Mouse (Mus musculus): ENCODE data around the gene Iqcd.

The Iqcd gene

GRCm38 (mm10) chr5:120602210-120602609 lies 13.4 kb downstream of the Iqcd start:
- in situ Hi-C loops (cut with MboI; ENCODE audit: low sequenced_read_pairs), result no loop called here

- in situ Hi-C loops (cut with MboI; ENCODE audit: low sequenced_read_pairs), result no loop called here
Observed at GRCm38 (mm10) chr5:120603515-120603914, 14.7 kb downstream of the Iqcd start.

- in situ Hi-C loops (cut with MboI; ENCODE audit: low sequenced_read_pairs), result no loop called here
Observed at GRCm38 (mm10) chr5:120604839-120605238, 16.0 kb downstream of the Iqcd start.

- in situ Hi-C loops (cut with MboI; ENCODE audit: low sequenced_read_pairs), result no loop called here
Observed at GRCm38 (mm10) chr5:120605241-120605661, 16.4 kb downstream of the Iqcd start.

GRCm38 (mm10) chr5:120605688-120606087 lies 16.9 kb downstream of the Iqcd start:
- in situ Hi-C loops (cut with MboI; ENCODE audit: low sequenced_read_pairs), result no loop called here

GRCm38 (mm10) chr5:120606590-120607200 lies 17.9 kb downstream of the Iqcd start:
- in situ Hi-C loops (cut with MboI; ENCODE audit: low sequenced_read_pairs), result no loop called here

GRCm38 (mm10) chr5:120607335-120607734 lies 18.5 kb downstream of the Iqcd start:
- in situ Hi-C loops (cut with MboI; ENCODE audit: low sequenced_read_pairs), result no loop called here

- in situ Hi-C loops (cut with MboI; ENCODE audit: low sequenced_read_pairs), result no loop called here
Observed at GRCm38 (mm10) chr5:120609246-120609775, 20.5 kb downstream of the Iqcd start.

GRCm38 (mm10) chr5:120610906-120611305 lies 22.1 kb downstream of the Iqcd start:
- in situ Hi-C loops (cut with MboI; ENCODE audit: low sequenced_read_pairs), result no loop called here

GRCm38 (mm10) chr5:120611416-120611815 lies 22.6 kb downstream of the Iqcd start:
- in situ Hi-C loops (cut with MboI; ENCODE audit: low sequenced_read_pairs), result no loop called here

GRCm38 (mm10) chr5:120612442-120612821 lies 23.6 kb downstream of the Iqcd start, which contains the start of the genes Rita1 and Ddx54:
Rita1 (minus strand) TSS chr5:120612589.
Ddx54 (plus strand) TSS chr5:120612739.
- in situ Hi-C loops (cut with MboI; ENCODE audit: low sequenced_read_pairs), result no loop called here

GRCm38 (mm10) chr5:120612822-120613604 lies 24.2 kb downstream of the Iqcd start:
- in situ Hi-C loops (cut with MboI; ENCODE audit: low sequenced_read_pairs), result no loop called here

GRCm38 (mm10) chr5:120615903-120616302 lies 27.1 kb downstream of the Iqcd start:
- in situ Hi-C loops (cut with MboI; ENCODE audit: low sequenced_read_pairs), result no loop called here

- in situ Hi-C loops (cut with MboI; ENCODE audit: low sequenced_read_pairs), result no loop called here
Observed at GRCm38 (mm10) chr5:120618778-120619177, 30.0 kb downstream of the Iqcd start.

- in situ Hi-C loops (cut with MboI; ENCODE audit: low sequenced_read_pairs), result no loop called here
Observed at GRCm38 (mm10) chr5:120619201-120619600, 30.4 kb downstream of the Iqcd start.

- in situ Hi-C loops (cut with MboI; ENCODE audit: low sequenced_read_pairs), result no loop called here
Observed at GRCm38 (mm10) chr5:120620375-120621077, 31.7 kb downstream of the Iqcd start.

GRCm38 (mm10) chr5:120621078-120621765 lies 32.4 kb downstream of the Iqcd start:
- in situ Hi-C loops (cut with MboI; ENCODE audit: low sequenced_read_pairs), result no loop called here

- in situ Hi-C loops (cut with MboI; ENCODE audit: low sequenced_read_pairs), result no loop called here
Observed at GRCm38 (mm10) chr5:120621846-120622197, 33.0 kb downstream of the Iqcd start.

GRCm38 (mm10) chr5:120622198-120622851 lies 33.5 kb downstream of the Iqcd start:
- in situ Hi-C loops (cut with MboI; ENCODE audit: low sequenced_read_pairs), result no loop called here

GRCm38 (mm10) chr5:120624427-120624826 lies 35.6 kb downstream of the Iqcd start:
- in situ Hi-C loops (cut with MboI; ENCODE audit: low sequenced_read_pairs), result no loop called here

All from CH12F3 (cell line).